Mouse (Mus musculus) liver, embryonic 15.5 days (tissue): ENCODE measurements at regions not wholly inside any gene's neighbourhood (a gene's known extent, or its start where the extent isn't known, plus 50 kb on each side); places are given as distances from the start of the nearest gene placed in this dataset.

ENCODE experiments used
- ATAC-seq: fragments of 200-750 bp; cut with Nextera tagmentation; 2 replicates; pipeline ENCODE4 v1.8.0; 2017; ENCODE audit warnings: moderate number of reproducible peaks, mild to moderate bottlenecking, moderate library complexity; ENCODE audit not compliant: insufficient read depth
- H3K27ac ChIP-seq: fragments of 300-500 bp; sonication (generic); replicated peaks from 2 replicates; pipeline ENCODE4 v1.5.1; 2015; ENCODE audit warnings: mild to moderate bottlenecking, inconsistent platforms
- H3K27me3 ChIP-seq: fragments of 300-500 bp; sonication (generic); 2 replicates; pipeline ENCODE4 v1.6.1; 2015; ENCODE audit warnings: mild to moderate bottlenecking, inconsistent platforms
- H3K36me3 ChIP-seq: fragments of 300-500 bp; sonication (generic); replicated peaks from 2 replicates; pipeline ENCODE4 v1.6.1; 2015; ENCODE audit warnings: moderate library complexity, mild to moderate bottlenecking, inconsistent platforms
- H3K4me1 ChIP-seq: fragments of 300-500 bp; sonication (generic); replicated peaks from 2 replicates; pipeline ENCODE4 v1.6.1; 2015; ENCODE audit warnings: inconsistent platforms
- H3K4me2 ChIP-seq: fragments of 300-500 bp; sonication (generic); 2 replicates; pipeline ENCODE4 v1.6.1; 2015; ENCODE audit warnings: moderate library complexity, mild to moderate bottlenecking, inconsistent platforms
- H3K4me3 ChIP-seq: fragments of 300-500 bp; sonication (generic); replicated peaks from 2 replicates; pipeline ENCODE4 v1.5.1; 2015; ENCODE audit warnings: mild to moderate bottlenecking, inconsistent platforms
- H3K9ac ChIP-seq: fragments of 300-500 bp; sonication (generic); 2 replicates; pipeline ENCODE4 v1.6.1; 2015; ENCODE audit warnings: moderate library complexity, mild to moderate bottlenecking, inconsistent platforms
- H3K9me3 ChIP-seq: fragments of 300-500 bp; sonication (generic); replicated peaks from 2 replicates; pipeline ENCODE4 v1.6.1; 2016; ENCODE audit warnings: inconsistent platforms
- WGBS: fragments of 180-500 bp; shearing (Covaris S2); methylation state at CpG from one replicate; pipeline ENCODE4 v1.1.7; 2015; ENCODE audit warnings: mixed read lengths; ENCODE audit not compliant: insufficient replicate concordance; 5-methylcytosine and 5-hydroxymethylcytosine counted together

- Histone ChIP-seq H3K4me1 (no peaks in the 10 kb centered on the region), H3K27me3 (peaks cover 14% of the 10 kb centered on the region; the same call in 1 of the 2 replicates), H3K36me3 (no peaks in the 10 kb centered on the region), H3K4me2 (no peak overlapping the region), H3K27ac (no peak overlapping the region), H3K4me3 (no peak overlapping the region), H3K9me3 (no peaks in the 10 kb centered on the region), H3K9ac (no peak overlapping the region)
- 20% methylated on average over 16 of the region's 16 CpGs for WGBS
- ATAC-seq, result no peak
Measured at GRCm38 (mm10) chr5:111553471-111554382, 136.6 kb downstream of the Mn1 start.

- H3K36me3 ChIP-seq, result no peaks in the 10 kb centered on the region
- no peaks in the 10 kb centered on the region for H3K4me1 ChIP-seq
- no peak overlapping the region for H3K4me3 ChIP-seq
- H3K27me3 ChIP-seq, result peaks cover 14% of the 10 kb centered on the region; the same call in 1 of the 2 replicates
- H3K27ac ChIP-seq, result no peak overlapping the region
- ATAC-seq, result no peak
- no peak overlapping the region for H3K9ac ChIP-seq
- H3K4me2 ChIP-seq, result no peak overlapping the region
- no peaks in the 10 kb centered on the region for H3K9me3 ChIP-seq
- WGBS, result 35% methylated on average over 24 of the region's 24 CpGs
Measured at GRCm38 (mm10) chr5:111554551-111555311, 137.6 kb downstream of the Mn1 start.

- no peak overlapping the region for H3K4me3 ChIP-seq
- H3K4me2 ChIP-seq, result no peak overlapping the region
- H3K36me3 ChIP-seq, result no peaks in the 10 kb centered on the region
- no peak overlapping the region for H3K9ac ChIP-seq
- H3K27ac ChIP-seq, result no peak overlapping the region
- WGBS, result 50% methylated on average over 3 of the region's 5 CpGs
- H3K4me1 ChIP-seq, result no peaks in the 10 kb centered on the region
- peaks cover 12% of the 10 kb centered on the region; the same call in 1 of the 2 replicates for H3K27me3 ChIP-seq
- ATAC-seq, result no peak
- H3K9me3 ChIP-seq, result no peaks in the 10 kb centered on the region
Measured at GRCm38 (mm10) chr5:111555312-111555957, 138.3 kb downstream of the Mn1 start.

- Histone ChIP-seq H3K27me3 (peaks cover 12% of the 10 kb centered on the region; the same call in 1 of the 2 replicates), H3K27ac (no peak overlapping the region), H3K4me1 (no peaks in the 10 kb centered on the region), H3K4me2 (no peak overlapping the region), H3K9ac (no peak overlapping the region), H3K36me3 (no peaks in the 10 kb centered on the region), H3K9me3 (no peaks in the 10 kb centered on the region), H3K4me3 (no peak overlapping the region)
- ATAC-seq, result no peak
- WGBS, result 66% methylated on average over 7 of the region's 7 CpGs
Measured at GRCm38 (mm10) chr5:111555981-111556380, 138.8 kb downstream of the Mn1 start.

GRCm38 (mm10) chr5:111560432-111560831, 143.3 kb downstream of the Mn1 start:
- 72% methylated on average over 9 of the region's 9 CpGs for WGBS
- no peak overlapping the region for H3K9ac ChIP-seq
- no peaks in the 10 kb centered on the region for H3K27me3 ChIP-seq
- H3K36me3 ChIP-seq, result no peaks in the 10 kb centered on the region
- H3K4me3 ChIP-seq, result no peak overlapping the region
- H3K9me3 ChIP-seq, result no peaks in the 10 kb centered on the region
- no peaks in the 10 kb centered on the region for H3K4me1 ChIP-seq
- H3K4me2 ChIP-seq, result no peak overlapping the region
- no peak overlapping the region for H3K27ac ChIP-seq
- no peak for ATAC-seq

- H3K4me2 ChIP-seq, result no peak overlapping the region
- H3K36me3 ChIP-seq, result no peaks in the 10 kb centered on the region
- no peak overlapping the region for H3K9ac ChIP-seq
- no peak overlapping the region for H3K27ac ChIP-seq
- H3K27me3 ChIP-seq, result no peaks in the 10 kb centered on the region
- no peak overlapping the region for H3K4me3 ChIP-seq
- 49% methylated on average over 10 of the region's 10 CpGs for WGBS
- H3K9me3 ChIP-seq, result no peaks in the 10 kb centered on the region
- no peak for ATAC-seq
- no peaks in the 10 kb centered on the region for H3K4me1 ChIP-seq
Measured at GRCm38 (mm10) chr5:111561301-111561700, 144.1 kb downstream of the Mn1 start.

GRCm38 (mm10) chr5:111570826-111571225, 153.7 kb downstream of the Mn1 start:
- Histone ChIP-seq H3K36me3 (no peaks in the 10 kb centered on the region), H3K27me3 (peaks cover 4% of the 10 kb centered on the region; the same call in 1 of the 2 replicates), H3K27ac (no peak overlapping the region), H3K4me2 (no peak overlapping the region), H3K9me3 (no peaks in the 10 kb centered on the region), H3K4me3 (no peak overlapping the region), H3K4me1 (0 out of 2 replicates have a peak, but pooled peaks cover 10% of the 10 kb centered on the region), H3K9ac (no peak overlapping the region)
- WGBS, result 27% methylated on average over 10 of the region's 10 CpGs
- no peak for ATAC-seq

- H3K9ac ChIP-seq, result no peak overlapping the region
- peaks cover 7% of the 10 kb centered on the region; the same call in 1 of the 2 replicates for H3K27me3 ChIP-seq
- H3K27ac ChIP-seq, result no peak overlapping the region
- no peaks in the 10 kb centered on the region for H3K36me3 ChIP-seq
- 0 out of 2 replicates have a peak, but pooled peaks cover 10% of the 10 kb centered on the region for H3K4me1 ChIP-seq
- no peak overlapping the region for H3K4me2 ChIP-seq
- H3K9me3 ChIP-seq, result no peaks in the 10 kb centered on the region
- 16% methylated on average over 13 of the region's 13 CpGs for WGBS
- H3K4me3 ChIP-seq, result no peak overlapping the region
- no peak for ATAC-seq
Measured at GRCm38 (mm10) chr5:111573265-111573873, 156.2 kb downstream of the Mn1 start.

- Histone ChIP-seq H3K9ac (no peak overlapping the region), H3K27me3 (peaks cover 17% of the 10 kb centered on the region), H3K9me3 (no peaks in the 10 kb centered on the region), H3K27ac (no peak overlapping the region), H3K36me3 (no peaks in the 10 kb centered on the region), H3K4me2 (no peak overlapping the region), H3K4me3 (no peak overlapping the region), H3K4me1 (0 out of 2 replicates have a peak, but pooled peaks cover 10% of the 10 kb centered on the region)
- WGBS, result 13% methylated on average over 8 of the region's 8 CpGs
- no peak for ATAC-seq
Measured at GRCm38 (mm10) chr5:111574219-111574840, 157.2 kb downstream of the Mn1 start.

- Histone ChIP-seq H3K4me3 (no peak overlapping the region), H3K4me1 (0 out of 2 replicates have a peak, but pooled peaks cover 10% of the 10 kb centered on the region), H3K9me3 (no peaks in the 10 kb centered on the region), H3K4me2 (no peak overlapping the region), H3K36me3 (no peaks in the 10 kb centered on the region), H3K27me3 (peaks cover 23% of the 10 kb centered on the region), H3K27ac (no peak overlapping the region), H3K9ac (no peak overlapping the region)
- ATAC-seq, result no peak
- WGBS, result 59% methylated on average over 5 of the region's 5 CpGs
Measured at GRCm38 (mm10) chr5:111575376-111575775, 158.2 kb downstream of the Mn1 start.
